Mouse (Mus musculus): Measurements from ENCODE around the gene Gm7029.
"Not testable (repeated sequence)": the region's sequence is repeated elsewhere in the genome, so short reads cannot be mapped to it uniquely, and the experiment has no call there.

Gm7029 gene

DNA sequence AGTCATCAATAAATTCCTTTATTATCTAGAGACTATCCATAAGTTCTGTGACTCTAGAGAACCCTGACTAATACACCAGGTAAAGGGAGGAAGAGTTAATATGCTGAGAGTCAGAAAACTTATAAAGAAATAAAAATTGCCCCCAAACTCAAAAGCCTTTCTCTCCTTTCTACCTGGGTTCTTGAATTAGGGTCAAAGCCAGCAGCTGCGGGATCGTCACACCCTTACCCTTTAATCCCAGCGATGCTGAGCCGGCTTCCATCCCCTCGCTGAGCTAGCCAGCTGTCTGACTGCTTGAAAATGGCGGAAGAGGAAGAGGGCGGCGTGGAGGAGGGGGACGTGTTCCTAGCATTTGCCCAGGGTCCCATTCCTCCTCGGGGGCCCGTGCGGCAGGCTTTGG is at the start of gene Gm7029:
Gene Gm7029 (plus strand): TSS at position 301 of the 400 bp plus-strand sequence.
- not testable (repeated sequence) for DNase-seq

GRCm38 (mm10) chr17:33824084-33824996 is 49.3 kb upstream of the Gm7029 start, which contains the start of the genes Rps28 and Ndufa7:
Gene Rps28, minus strand, starts transcription at chr17:33824562.
Gene Ndufa7, plus strand, starts transcription at chr17:33824572.
- peak; percentile 98 for DNase-seq

DNA sequence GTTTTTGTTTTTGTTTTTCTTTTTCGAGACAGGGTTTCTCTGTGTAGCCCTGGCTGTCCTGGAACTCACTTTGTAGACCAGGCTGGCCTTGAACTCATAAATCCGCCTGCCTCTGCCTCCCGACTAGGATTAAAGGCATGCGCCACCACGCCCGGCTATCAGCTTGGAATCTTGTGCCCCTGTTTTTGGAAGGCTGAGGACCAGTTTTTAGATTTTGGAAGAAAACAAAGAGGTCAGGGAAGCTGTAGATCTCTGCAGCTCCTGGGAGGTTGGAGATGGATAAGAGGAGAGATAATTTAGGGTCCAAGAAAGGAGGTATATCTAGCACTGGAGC is 48.7 kb upstream of the Gm7029 start:
- not testable (repeated sequence) for DNase-seq

DNA sequence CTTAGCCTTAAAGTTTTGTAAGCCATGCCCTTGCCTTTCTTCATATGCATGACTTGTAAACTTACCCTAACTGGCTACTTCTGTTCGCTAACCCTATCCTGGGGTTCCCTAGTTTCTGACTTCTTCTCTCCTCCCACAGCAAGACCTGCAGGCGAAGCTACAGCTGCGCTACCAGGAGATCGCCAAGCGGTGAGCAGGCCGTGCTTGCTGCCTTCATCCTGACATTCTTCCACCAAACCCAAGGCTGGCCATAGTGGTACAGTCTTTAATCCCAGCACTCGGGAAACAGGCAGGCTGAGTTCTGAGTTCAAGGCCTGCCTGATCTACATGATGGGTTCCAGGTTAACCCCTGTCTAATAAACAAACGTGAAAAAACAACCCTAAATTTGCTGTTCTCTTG is 48.2 kb upstream of the Gm7029 start:
- no peak for DNase-seq

DNA sequence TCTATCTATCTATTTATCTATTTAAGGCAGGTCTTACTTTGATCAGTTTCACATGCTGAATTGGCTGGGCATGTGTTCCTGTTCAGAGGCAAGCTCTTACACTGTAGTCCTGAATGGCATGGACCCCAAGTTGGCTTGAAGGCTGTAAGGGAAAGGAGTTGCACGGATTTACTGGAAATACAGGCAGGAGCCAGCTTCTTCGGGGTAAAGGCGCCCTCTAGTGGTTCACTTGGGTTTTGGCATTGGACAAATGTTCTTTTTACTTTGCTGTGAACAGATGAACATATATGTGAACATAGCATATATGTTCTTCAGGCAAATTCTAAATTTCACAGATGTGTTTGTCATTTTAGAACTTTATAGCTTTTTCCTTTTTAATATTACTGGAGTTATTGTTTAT is 46.8 kb upstream of the Gm7029 start:
- DNase-seq, result peak; percentile 85

GRCm38 (mm10) chr17:33828892-33829291 is 44.7 kb upstream of the Gm7029 start:
- no peak for DNase-seq

- no peak for DNase-seq
Observed at GRCm38 (mm10) chr17:33829561-33829960, 44.1 kb upstream of the Gm7029 start.

DNA sequence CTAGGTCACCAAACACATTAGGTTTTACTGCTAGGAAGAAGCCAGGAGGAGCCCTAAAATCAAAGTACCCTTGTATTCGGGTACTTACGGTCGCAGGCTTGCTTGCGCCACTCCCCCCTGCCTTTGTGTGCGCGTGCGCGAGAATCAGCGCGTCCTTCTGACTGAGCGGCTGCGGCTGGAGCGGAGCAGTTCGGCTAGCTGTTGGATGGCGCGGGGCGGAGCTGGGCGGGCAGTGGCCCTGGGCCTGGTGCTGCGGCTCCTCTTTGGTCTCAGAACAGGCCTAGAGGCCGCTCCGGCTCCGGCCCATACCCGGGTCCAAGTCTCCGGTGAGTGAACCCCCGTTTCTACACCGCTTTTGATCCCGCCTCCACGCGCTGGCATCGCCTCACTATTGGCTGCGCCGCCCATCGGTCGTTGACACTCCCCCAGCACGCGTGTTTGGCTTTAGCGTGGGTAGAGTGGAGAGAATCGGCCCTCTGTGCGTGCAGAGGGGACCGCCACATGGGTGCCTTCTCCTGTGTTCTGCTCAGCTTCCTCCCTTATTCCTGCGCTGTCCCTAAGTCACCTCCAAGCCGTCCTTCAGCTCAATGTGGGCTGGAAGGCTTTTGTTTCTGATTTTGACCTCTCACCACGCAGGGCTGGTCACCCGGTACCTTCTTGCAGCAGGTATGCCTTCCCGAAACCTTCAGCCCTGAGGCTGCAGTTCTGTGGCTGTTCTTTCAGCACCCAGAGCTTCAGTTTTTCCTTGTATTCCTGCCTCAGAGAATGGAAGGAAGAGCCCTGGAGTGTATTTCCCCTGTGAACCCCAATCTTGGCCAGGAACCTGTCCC is 30.5 kb upstream of the Gm7029 start, which contains the start of gene Cd320:
Gene Cd320 (plus strand): TSS at position 126 of the 830 bp plus-strand sequence.
- DNase-seq, result peak; percentile 96

DNA sequence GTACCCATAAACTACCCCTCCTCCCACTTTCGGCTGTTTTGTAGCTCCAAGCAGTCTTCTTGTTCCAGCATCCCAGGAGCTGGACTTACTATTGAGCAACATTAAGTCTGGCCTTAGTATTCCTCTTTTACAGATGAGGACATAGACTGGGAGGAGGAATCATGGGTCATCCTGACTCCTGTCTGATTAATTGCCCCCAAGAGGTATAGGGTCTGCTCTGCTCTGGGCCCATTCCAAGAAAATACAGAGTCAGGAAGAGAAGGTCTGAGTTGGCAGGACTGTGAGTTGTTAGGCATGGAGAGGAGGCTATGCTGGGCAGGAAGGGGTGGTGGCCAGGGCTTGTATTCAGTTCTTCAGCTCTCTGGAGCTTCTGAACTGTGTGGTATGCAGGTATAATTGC is 29.4 kb upstream of the Gm7029 start:
- DNase-seq, result no peak

DNA sequence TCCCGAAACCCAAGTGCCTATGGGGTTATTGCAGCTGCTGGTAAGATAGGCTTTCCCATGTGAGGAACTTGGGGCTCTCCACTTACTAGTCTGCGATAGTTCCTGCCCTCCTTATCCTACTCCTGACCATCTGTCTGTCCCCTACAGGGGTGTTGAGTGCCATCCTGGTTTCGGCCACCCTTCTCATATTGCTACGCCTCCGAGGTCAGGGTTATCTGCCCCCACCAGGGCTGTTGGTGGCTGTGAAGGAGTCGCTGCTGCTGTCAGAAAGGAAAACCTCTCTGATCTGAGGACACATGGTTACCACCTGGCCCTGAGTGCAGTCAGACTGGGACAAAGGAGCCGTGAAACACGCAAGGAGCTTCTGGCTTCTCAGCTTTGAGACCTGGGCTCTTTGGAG is 25.5 kb upstream of the Gm7029 start:
- no peak for DNase-seq

- DNase-seq, result no peak
Observed at GRCm38 (mm10) chr17:33851331-33851730, 22.3 kb upstream of the Gm7029 start.

DNA sequence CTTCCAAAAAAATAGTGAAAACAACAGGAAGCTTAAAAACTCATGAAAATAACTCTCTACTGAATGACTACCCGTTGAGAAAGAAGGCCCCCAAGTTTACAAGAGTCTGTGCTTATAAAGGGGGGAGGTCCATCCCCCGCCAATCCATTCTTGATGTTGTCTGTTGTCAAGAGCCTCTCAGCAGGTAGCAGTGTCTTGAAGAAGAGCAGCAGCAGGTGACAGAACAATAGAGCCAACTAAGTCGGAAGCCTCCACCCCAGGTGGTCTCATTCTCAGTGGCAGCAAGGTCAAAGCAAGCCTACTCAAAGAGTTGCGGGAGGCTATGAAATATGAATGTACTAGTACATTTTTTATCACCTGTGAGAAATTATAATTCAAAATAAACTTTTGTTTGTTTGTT is 15.8 kb upstream of the Gm7029 start:
- no peak for DNase-seq

DNA sequence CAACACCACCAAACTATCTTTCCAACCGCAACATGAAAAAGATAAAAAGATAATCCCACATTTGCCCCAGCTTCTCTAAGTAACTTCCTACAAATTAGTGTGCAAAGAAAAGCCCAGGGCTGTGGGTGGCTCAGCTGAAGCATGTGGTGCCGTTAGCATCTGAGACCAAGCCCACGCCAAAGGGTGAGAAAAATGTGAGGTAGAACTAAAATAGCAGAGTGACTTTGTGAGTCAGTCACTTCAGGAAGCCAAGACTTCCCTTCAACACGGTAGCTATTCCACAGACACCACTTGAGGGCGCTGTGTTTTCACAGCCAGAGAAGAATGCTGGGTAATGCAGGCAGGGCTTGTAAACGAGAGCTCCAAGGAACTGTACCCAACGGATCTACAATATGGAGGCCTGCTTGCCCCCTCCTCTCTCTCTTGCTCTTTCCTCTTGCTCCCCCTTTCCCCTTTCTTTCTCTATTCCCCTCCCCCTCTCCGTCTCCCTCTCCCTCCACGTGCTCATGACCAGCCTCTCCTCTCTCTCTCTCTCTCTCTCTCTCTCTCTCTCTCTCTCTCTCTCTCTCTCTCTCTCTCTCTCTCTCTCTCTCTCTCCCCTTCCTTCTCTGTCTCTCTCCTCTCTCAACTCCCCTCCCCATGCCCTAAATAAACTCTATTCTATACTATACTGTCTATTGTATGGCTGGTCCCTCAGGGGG is 8.2 kb upstream of the Gm7029 start:
- DNase-seq, result peak; percentile 68

DNA sequence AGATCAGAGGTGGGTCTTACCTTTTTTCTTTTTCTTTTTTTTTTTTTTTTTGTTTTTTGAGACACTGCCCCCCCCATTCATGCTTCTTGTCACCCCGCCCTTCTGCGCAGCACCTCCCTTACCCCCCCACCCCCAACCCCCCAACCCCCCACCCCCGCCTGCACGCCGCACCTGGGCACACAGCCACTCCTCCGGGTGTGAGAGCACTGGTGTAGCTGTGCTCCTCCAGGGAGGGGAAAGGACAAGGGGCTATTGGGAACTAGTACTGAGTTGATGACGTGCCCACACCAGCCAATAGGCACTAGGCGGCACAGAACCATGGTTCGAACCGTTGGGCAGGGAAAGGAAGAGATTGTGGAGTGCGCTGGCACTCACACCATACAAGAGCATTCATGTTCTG is 774 bp downstream of the Gm7029 start:
- DNase-seq, result no peak

- DNase-seq, result peak; percentile 17
Observed at GRCm38 (mm10) chr17:33875797-33876196, 2.2 kb downstream of the Gm7029 start.

- DNase-seq, result not testable (repeated sequence)
Observed at GRCm38 (mm10) chr17:33884320-33884719, 10.7 kb downstream of the Gm7029 start.

DNA sequence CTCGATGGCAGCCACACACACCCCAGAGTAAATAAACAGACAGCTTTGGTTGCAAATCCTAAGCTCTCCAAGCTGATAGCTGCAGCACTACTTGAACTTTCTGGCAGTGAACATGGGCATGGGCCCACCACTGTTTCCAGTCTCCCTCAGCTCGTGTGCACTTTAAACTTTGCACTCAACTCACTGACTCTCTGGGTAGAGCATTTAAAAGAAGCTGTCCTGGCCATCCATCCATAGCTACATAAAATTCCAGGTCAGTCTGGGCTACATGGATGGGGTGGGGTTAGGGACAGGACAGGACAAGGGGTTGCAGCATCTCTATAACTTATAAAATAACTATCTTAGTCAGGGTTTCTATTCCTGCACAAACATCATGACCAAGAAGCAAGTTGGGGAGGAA is 14.2 kb downstream of the Gm7029 start:
- DNase-seq, result not testable (repeated sequence)

DNA sequence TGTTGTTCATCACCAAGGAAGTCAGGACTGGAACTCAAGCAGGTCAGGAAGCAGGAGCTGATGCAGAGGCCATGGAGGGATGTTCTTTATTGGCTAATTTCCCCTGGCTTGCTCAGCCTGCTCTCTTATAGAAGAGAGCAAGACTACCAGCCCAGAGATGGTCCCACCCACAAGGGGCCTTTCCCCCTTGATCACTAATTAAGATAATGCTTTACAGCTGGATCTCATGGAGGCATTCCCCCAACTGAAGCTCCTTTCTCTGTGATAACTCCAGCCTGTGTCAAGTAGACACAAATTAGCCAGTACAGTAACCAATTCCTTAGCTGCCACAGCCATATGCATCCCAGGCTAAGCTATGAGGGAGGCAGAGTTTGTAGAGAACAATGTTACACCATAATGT is 14.6 kb downstream of the Gm7029 start:
- not testable (repeated sequence) for DNase-seq

GRCm38 (mm10) chr17:33889941-33890532 is 16.4 kb downstream of the Gm7029 start:
- not testable (repeated sequence) for DNase-seq

DNA sequence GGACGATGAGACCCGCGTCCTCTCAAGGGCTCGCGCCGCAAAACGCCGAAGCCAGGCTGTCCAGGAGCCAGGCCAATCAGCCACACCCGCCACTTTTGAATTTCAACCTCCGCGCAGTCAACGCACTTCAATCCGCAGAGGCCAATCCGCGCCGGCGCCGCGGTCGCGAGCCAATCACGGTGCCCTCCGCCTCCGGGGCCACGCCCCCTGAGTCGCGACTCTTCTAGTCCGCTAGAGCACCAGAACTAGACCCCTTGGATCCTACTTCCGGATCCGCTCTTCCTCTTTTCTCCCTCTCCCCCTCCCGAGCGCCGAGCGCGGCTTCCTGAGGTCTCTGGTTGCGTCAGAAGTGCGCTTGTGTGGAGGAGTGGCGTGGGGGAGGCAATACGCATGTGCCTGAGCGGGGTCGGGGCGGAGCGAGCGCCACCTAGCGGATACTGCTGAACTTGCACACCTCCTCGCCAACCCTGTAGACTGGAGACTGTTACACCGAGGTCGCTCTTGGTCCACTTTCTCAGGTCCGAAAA is 17.0 kb downstream of the Gm7029 start, which contains the start of gene Kifc1:
Gene Kifc1 (minus strand): TSS at position 129 of the 527 bp plus-strand sequence.
- DNase-seq, result peak; percentile 100

GRCm38 (mm10) chr17:33891357-33891756 is 17.7 kb downstream of the Gm7029 start:
- DNase-seq, result no peak

GRCm38 (mm10) chr17:33891892-33892291 is 18.3 kb downstream of the Gm7029 start:
- not testable (repeated sequence) for DNase-seq
